Mouse (Mus musculus): ENCODE results near the gene Cfap300.

Gene Cfap300

DNA sequence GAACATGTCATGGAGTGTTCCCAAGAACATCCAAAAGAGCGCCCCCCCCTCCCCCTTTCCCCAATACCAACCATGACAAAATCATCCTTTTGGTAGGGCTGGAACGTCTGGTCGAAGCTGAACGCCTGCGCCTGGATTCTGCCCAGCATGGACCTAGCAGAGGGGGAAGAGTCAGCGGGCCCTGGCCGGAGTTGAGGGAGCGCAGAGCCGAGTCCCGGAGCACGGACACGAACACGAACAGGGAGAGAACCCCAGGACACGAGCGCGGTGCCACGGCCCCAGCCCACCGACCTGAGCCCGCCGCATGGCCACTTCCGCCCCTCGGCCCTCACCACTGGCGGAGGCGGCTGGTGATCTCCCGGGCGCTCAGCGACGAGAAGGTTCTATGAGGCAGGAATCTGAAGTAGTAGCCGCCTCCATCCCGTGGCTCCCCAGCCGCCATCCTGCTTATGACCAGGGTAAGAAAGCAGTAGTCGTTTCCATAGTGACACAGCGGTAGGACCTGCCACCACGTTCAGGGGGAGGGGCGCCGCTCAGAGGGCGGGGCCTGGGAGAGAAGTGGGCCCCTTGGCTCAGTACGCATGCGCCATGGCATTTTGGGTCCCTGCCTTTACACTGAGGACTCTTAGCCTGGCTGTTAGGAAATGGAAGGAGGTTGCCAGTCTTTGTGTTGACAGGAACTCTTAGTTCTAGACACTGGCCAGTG is at the start of gene Cfap300:
Cfap300 (minus strand) TSS at position 486 of the 706 bp plus-strand sequence.
- peak; percentile 97 for DNase-seq

DNA sequence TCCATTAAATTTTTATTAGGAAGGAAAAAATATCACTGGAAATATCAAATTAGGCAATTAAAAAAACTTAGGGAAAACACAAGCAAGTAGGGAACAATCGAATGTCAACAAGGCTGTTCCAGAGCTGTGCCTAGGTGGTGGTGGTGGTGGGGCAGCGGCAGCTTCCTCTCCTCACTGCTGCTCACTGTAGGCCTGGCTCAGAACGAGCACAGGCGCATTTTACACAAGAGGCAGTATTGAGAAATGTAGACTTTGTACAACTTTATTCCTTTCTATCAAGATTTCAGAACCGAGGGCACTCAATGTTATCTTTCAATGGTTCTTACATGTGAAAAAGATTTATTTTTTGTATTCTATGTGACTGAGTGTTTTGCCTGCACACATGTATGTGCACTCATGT is 36.3 kb upstream of the Cfap300 start:
- no peak for DNase-seq

GRCm38 (mm10) chr9:8074345-8074744 is 31.7 kb upstream of the Cfap300 start:
- DNase-seq: no peak

- no peak for DNase-seq
Observed at GRCm38 (mm10) chr9:8073203-8073755, 30.7 kb upstream of the Cfap300 start.

- no peak for DNase-seq
Observed at GRCm38 (mm10) chr9:8059636-8060035, 17.0 kb upstream of the Cfap300 start.

DNA sequence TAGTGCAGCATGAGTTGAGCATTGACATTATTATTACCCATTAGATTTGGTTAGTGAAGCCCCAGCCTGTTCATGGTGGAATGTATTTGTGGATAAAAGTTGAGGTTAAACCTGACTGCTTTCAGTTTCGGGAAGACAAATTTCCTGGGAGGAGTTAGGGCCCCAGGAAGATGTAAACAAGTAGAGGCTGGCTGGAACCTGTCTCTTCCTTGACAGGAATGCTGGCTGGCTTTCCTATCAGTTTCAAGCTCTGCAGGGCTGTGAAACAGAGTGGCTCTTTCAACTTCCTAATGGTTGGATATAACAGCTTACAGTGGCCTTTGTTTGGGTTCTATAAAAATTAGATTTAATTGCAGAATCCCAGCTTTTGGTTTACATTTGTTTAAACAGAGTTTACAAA is 12.2 kb upstream of the Cfap300 start:
- no peak for DNase-seq

DNA sequence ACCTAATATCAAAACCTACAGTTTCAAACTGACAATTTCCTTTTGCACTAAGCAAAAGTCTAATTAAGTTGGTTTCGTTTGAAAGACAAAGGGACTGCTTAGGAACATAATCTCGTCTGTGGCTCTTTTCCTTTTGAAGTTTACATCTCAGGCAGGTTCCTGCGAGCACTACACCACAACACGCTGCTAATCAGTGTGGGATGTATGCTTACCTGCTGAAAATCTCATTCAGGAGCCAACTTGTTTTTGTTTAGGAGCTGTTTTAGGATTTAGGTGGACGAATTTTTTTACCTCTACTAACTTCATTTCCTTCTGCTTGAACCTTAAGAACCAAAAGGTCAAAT is 393 bp upstream of the Cfap300 start:
- no peak for DNase-seq

DNA sequence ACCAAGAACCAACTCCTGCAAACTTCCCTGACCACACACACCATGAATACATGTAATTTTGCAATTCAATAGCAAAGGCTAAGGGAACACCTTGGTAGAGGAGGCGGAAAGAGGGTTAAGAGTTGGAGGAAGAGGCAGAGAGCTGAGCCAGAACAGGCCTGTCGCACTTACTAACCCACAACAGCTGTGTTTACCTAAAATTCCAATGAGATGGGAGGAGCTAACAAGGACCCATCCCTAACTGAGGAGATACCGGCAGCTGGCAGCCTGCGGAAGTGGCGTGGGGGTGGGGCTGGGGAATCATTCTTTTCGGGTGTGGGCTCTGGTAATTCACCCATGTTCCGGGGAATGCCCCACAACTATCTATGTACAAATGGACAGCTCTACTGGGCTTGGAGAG is 7.1 kb downstream of the Cfap300 start:
- no peak for DNase-seq

GRCm38 (mm10) chr9:8035091-8035490 is 7.5 kb downstream of the Cfap300 start:
- DNase-seq: no peak

GRCm38 (mm10) chr9:8034143-8034542 is 8.5 kb downstream of the Cfap300 start:
- no peak for DNase-seq

GRCm38 (mm10) chr9:8032847-8033246 is 9.8 kb downstream of the Cfap300 start:
- DNase-seq: no peak

GRCm38 (mm10) chr9:8018609-8019008 is 24.0 kb downstream of the Cfap300 start:
- no peak for DNase-seq

DNA sequence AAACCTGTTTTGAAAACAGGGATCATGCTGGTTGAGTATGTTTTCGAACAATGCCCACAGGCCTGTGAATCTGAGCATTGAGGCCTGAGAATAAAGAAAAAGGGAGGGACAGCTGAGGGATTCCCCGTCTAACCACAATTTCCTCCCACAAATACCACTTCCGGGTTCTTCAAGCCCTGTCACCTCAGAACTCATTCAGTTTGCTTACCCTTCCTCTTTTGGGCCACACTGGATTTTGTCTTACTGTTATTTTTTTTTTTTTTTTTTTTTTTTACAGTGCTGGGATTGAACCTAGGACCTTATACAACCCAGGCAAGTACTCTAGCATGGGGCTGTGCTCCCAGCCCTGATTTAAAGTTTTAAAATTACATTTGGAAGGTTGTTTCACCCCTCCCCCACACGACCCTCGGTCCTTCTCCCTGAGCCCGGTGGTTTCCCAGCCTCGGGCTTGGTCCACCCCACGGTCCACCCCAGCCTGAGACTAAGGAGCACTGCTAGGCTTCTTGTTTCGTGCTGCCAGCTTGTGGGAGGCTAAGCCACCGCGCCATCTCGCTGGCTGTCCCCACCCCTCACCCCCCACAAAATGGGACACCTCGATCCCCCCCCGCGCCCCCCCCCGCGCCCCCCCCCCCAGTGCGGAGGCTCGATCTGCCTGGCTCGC is 25.2 kb downstream of the Cfap300 start:
- no peak for DNase-seq

DNA sequence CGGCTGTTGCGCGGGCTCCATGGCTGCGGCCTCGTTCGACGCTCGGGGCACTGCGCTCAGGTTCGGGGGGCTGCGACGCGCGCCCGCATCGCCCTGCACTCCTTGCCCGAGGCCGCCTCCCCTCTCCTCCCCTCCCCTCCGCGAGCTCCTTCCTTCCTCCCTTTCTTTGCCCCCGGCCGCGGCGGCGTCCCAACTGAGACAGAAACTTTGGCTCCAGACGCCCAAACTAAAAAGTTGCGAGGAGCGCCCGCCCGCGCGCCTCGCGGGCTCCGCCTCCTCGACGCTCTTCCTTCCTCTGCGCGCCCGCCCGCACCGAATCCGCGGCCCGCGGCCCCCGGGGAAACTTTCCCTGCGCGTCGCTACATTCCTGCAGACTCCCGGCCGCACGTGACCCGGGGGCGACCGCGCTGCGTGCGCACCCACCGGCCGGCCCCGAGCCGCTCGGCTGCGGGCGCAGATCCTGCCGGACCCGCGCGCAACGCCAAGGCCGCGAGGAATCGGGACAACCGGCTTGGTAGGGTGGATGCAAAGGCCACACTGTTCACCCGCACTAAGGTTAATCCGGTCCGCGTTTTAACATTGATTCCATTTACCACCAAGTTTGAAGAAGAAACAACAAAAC is 38.1 kb downstream of the Cfap300 start, which contains the start of gene Yap1:
Yap1 (minus strand) TSS at position 227 of the 622 bp plus-strand sequence.
- DNase-seq: peak; percentile 83

GRCm38 (mm10) chr9:8003301-8004271 is 39.0 kb downstream of the Cfap300 start:
- DNase-seq: peak; percentile 34

- DNase-seq: no peak
Observed at GRCm38 (mm10) chr9:8002806-8003205, 39.8 kb downstream of the Cfap300 start.

DNA sequence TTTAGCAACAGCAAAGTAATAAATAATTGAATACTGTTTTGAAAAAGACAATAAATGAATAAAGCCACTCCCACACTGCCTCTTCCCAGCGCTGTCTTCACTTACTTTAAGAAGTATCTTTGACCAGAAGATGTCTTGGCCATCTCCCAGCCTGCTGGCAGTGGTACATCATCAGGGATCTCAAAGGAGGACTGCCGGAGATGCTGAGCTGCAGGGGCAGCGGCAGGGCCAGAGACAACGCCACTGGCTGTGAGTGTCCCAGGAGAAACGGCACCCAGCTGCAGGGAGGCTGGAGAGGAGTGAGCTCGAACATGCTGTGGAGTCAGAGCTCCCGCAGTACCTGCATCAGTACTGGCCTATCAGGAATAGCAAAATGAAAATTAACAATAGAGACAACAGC is 41.3 kb downstream of the Cfap300 start:
- DNase-seq: no peak

DNA sequence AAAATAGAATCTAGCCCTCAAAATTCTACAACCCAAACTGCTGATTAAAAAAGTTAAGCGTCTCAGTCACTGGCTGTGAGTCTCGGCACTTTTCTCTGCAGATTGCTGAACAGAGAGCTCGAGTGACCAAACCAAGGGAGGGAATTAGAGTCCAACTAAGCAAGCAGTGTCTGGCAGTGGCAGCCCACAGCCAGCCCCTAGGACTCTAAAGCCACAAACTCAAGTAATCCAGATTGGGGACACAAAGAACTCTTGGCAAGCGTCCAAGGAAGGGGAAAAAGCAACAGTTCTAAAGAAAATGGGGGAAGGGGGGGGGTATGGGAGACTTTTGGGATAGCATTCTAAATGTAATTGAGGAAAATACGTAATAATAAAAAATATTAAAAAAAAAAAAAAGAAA is 48.3 kb downstream of the Cfap300 start:
- no peak for DNase-seq

GRCm38 (mm10) chr9:7992651-7993050 is 50.0 kb downstream of the Cfap300 start:
- no peak for DNase-seq

DNA sequence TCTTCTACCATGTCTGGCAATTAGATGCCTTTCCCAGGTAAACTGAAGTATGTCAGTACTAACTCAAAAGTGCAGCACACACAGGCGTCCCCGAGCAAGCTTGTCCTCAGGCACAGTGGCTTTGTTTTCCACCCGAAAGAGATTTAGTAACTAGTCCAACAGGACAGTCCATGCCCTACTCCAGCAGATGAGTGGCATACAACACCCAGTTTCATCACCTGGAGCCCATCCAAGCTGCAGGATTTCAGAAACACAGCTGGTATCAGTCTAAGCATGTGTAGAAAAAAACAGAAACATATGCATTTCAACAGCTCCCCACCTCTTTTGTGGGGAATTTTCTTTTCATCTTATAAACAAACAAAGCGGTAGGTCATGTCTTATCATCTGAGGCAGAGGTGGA is 51.7 kb downstream of the Cfap300 start:
- DNase-seq: no peak

- no peak for DNase-seq
Observed at GRCm38 (mm10) chr9:7987119-7987518, 55.5 kb downstream of the Cfap300 start.

- DNase-seq: no peak
Observed at GRCm38 (mm10) chr9:7984287-7984686, 58.3 kb downstream of the Cfap300 start.

GRCm38 (mm10) chr9:7983665-7984064 is 59.0 kb downstream of the Cfap300 start:
- no peak for DNase-seq
